Mouse (Mus musculus) gastrocnemius, postnatal 36 days (tissue): Measurements from ENCODE around the gene Zc3h10. TPM values are rescaled to one million over a fixed set of nuclear protein-coding genes. Genes with fewer than 3 reads are reported as not detected.
"Not testable (repeated sequence)": the region's sequence is repeated elsewhere in the genome, so short reads cannot be mapped to it uniquely, and the experiment has no call there.

Experiments
- DNase-seq, 2 experiments: peaks; one replicate each; pipeline ENCODE4 v3.0.0; 2022
- intact Hi-C: fragments of 180-260 bp; cut with DNase I; formaldehyde crosslinking; loops from one replicate; pipeline ENCODE4 v1.15.1; 2025
- total RNA-seq, 2 experiments: library from RNA; stranded (reverse); gene quantifications; 2 replicates each; pipeline ENCODE4 v1.2.3; 2021

The Zc3h10 gene
- total RNA-seq, 2 experiments from 2014 or later, result 3.7 to 5.3 TPM

DNA sequence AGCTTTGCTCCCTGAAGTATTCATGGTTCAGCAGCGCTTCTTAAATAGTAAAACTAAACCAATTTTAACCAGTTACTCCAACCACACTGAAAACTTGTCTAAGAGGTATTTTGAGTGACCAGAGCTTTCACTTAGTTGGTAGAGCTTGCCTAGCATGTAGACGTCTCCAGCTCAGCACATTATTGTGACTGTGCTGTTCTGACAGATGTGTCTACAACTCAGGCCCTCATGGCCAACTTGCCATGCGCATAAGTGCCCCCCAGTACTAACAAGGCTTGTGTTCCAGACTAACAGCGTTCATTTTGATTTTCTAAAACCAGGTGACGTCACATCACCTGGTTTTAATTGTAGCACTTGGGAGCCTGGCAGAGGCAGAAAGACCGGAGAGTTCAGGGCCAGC lies 9.4 kb upstream of the Zc3h10 start:
- intact Hi-C loops, result no loop called here

DNA sequence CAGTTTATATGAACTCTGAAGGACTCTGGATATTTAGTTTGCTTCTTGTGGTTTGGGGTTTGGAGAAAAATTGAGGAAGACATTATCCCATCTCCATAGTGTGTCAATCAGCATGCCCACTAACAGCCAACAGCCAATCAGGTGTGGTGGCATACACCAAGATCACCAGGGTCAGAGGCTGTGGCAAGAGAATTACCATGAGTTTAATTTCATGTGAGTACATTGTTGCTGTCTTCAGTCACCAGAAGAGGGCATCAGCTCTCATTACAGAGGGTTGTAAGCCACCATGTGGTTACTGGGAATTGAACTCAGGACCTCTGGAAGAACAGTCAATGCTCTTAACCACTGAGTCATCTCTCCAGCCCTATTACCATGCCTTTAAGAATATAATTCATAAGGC lies 8.7 kb upstream of the Zc3h10 start:
- intact Hi-C loops, result no loop called here
- no peak for DNase-seq

More for the DNA sequence above, 9.4 kb upstream of the Zc3h10 start:
- no peak for DNase-seq

DNA sequence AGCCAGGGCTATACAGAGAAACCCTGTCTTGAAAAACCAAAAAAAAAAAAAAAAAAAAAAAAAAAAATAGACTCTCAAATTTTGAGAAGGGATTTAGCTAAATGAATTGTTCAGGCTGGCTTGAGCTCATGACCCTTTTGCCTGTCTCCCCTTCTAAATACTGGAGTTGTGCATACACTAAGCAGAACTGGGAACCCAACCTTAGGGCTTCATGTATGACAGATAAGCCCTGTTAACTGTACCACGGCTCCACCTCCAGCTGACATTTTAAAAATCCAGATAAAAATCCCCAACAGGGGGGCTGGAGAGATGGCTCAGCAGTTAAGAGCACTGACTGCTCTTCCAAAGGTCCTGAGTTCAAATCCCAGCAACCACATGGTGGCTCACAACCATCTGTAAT lies 8.0 kb upstream of the Zc3h10 start:
- intact Hi-C loops, result not testable (repeated sequence)

DNA sequence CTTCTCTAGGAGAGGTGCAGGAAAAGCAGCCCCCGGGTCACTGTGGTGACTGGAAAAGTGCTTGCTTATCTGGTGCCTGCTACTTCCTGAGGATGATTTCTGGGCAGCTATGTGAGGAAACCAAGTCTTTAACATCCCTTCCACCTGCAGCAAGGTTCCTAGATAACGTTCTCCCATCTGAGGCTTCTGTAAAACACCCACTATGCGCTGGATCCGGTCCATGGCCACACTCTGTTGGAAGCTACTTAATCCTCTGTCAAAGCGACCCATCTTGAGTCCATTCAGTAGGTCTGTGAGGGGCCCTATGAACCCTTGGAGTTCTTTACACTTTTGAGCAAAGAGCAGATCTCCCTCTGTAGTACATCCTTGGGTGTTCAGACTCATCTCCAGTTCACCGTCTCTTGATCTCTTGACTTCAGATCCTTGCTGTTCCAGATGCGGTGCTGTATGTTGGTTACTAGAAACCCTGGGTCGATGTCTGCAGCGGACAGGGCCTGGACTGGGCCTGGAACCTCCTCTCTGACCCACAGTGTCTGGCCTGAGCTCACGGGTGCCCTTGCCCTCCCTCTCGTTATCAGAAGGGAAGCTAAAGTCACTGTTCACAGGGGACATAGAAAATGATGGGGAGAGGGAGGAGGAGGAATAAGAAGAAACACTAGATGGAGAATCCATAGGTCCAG lies 2.7 kb upstream of the Zc3h10 start:
- DNase-seq, intact Hi-C loops: not testable (repeated sequence)

More for the DNA sequence above, 8.0 kb upstream of the Zc3h10 start:
- DNase-seq, result not testable (repeated sequence)

DNA sequence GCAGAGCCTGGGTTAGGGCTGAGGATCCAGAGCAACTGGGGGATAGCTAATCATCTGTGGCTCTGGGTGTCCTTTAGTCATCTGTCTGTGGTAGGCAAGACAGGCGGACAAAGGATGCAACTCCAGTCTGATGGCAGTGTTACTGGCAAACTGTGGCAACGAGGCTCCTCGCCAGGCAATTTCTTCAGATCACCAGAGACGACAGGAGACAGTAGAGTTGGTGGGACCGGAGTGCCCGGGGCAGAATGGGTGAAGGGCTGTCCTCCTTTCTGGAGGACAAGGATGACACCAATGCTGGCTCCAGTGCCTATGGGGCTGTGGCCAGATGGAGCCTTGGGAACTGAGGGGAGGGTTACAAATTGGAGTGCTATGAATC lies 2.1 kb upstream of the Zc3h10 start:
- intact Hi-C loops, result loop anchor here (5.0 kb wide), 1 partner anchor 52 kb away; the partner anchor contains the start of gene Myl6b
- not testable (repeated sequence) for DNase-seq

DNA sequence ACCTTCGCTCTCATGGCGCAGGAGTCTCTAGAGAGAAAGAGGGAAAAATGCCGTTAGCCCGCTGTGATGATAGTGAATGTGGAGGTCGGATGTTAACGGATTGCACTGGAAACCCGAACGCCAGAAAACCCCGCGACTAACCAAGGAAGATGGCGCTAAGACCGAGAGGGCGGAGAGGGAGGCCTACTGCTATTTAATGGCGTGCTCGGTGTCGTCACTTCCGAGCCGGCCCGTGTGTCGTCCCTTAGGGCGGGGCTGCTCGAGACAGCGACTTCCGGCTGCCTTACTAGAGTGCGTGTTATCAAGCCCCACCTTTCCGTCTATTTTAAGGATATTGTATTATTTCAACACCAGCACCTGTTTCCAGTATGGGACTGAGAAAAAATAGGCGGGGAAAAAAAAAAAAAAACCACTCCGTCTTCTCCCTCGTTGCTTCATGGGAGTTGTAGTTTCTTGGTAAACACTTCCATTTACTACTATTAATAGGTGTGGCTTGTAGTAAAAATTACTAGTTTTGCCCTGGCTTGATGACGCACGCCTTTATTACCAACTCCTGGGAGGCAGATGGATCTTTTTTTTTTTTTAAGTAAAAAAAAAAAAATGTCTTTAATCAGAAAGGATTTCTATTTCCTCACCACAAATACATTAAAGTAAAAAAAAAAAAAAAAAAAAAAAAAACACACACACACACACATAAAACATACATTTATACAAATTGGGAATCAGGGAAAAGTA lies 1.5 kb upstream of the Zc3h10 start, which contains the start of gene Rpl41:
Rpl41 (minus strand) TSS at position 359 of the 735 bp plus-strand sequence.
- DNase-seq, result peak; percentile 83 to 89
- intact Hi-C loops, result loop anchor here (5.0 kb wide), 1 partner anchor 52 kb away; the partner anchor contains the start of gene Myl6b

DNA sequence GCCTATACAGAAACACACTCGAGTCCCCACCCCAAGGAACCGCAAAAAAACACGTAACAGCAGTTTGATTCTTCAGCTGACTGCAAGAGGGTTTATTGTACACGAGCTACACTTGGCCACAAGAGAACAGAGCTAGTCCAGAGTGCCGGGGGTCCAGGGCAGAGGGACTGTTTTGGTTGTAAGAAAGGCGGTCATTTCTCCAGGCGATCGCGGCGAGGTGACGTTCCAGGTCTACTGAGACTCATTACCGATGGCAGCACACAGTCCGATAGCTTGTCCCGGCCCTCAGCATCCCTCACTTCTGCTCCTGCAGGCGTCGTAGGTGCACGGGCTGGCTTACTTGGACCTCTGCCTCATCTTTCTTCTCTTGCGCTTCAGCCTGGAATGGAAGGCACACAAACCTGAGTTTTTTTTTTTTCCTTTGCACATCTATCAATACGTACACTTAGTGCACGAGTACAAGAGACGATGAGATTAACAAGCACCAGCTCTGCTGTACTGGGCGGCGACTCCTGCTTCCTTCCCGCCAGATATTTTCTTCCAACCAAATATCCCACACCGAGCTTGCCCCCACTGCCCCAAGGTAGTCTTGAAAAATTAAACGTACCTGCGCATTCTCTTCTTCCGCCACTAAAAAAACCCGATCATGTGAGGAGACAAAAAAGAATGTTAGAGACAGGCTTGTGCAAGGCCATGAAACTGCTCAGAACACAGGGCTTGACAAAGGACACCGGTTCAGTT lies 647 bp upstream of the Zc3h10 start:
- intact Hi-C loops, result loop anchor here (5.0 kb wide), 1 partner anchor 51 kb away; the partner anchor contains the start of gene Myl6b
- not testable (repeated sequence) for DNase-seq

DNA sequence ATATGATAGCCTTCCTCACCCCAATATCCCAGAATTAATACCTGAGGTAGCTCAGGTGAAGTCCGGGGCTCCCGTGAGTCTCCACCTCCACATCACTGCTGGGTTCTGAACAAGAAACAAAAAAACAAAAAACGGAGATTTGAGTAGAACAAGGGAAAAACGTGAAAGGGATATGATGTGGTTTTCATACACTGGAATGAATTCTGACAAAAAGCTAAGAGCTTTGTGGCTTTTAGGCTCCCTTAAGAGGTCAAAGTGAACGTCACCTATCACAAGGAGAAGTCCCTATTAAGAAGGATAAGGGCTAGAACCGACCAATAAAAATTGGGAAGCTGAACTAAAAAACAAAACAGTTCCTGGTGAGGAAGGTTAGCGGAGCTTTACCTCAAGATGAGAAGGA lies 787 bp downstream of the Zc3h10 start:
- intact Hi-C loops, result loop anchor here (5.0 kb wide), 1 partner anchor 49 kb away; the partner anchor contains the start of gene Myl6b
- no peak for DNase-seq

DNA sequence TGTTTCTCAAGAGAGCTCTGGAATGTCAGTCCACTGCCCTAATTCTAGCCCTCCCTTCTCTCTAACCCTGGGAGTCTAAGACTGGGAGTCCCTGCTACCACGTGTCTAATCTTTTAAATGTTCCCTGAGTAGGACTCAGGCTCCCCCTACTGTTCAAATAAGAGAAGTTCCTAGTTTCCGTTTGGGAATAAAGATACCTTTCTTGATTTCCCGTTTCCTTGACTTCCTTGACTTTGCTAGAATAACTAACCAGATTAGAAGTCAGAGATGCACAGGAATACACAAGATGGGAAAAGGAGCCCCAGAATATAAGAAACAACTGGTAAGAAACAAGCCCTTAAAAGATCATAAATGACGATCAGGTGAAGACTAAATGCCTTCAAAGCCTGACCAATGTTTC lies 1.2 kb downstream of the Zc3h10 start:
- no peak for DNase-seq
- intact Hi-C loops, result loop anchor here (5.0 kb wide), 1 partner anchor 49 kb away; the partner anchor contains the start of gene Myl6b

DNA sequence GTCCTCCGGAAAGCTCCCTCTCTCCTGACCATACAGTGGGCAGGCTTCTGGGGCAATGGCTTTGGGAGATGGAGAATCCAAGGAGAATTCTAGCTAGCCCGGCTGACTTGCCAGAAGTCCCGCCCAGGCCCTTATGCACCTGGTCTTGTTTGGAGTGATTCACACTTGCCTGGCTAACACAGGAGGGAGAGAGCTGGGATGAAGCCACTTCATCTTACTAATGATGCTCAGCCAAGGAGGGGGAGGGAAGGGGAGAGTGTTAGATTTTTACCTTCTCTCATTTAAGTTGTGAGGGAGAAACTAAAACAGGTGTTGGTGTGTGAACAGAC lies 2.0 kb downstream of the Zc3h10 start:
- DNase-seq, result no peak
- intact Hi-C loops, result loop anchor here (5.0 kb wide), 1 partner anchor 48 kb away; the partner anchor contains the start of gene Myl6b

DNA sequence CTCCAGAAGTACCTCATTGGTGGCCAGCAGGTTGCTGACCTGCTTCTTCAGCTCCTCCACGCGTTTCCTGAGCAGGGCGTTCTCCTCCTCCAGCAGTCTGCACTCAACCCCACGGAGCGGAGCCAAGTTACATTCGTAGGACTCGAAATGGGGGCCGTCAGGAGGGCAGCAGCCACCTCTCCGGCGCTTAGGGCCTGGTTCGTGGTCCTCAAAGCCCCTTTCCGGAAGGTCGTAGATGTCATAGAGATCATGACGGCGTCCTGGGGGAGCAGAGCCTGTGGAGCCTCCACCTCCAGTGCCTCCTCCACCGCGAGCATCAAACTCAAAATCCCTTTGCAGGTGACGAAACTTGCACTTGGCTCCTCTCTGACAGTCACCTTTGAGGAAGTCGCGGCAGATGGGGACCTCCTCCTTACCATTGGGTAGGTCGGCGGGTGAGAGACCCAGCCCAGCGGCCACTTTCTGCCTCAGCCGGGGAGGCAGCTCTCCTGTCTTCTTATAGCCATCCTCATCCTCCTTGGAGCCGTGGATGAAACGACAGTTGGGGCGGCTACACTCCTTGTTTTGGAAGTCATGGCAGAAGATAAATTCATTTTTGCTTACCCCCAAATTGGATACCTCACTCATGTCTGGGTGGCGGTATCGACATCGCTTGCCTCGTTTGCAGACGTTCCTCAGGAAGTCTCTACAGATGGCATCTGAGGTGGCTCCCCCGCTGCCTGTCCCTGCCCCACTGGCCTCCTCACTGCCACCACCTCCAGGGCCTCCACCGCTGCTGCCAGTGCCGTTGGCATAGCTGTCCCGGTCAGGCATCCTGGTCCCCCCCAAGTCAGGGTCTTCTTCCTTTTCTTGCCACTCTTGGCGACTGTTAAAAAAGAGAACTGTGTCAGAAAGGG lies 2.7 kb downstream of the Zc3h10 start:
- intact Hi-C loops, result loop anchor here (5.0 kb wide), 2 partner anchors 48 to 133 kb away; partner anchors contain the start of genes Myl6b, Nabp2 and Rnf41
- no peak for DNase-seq

DNA sequence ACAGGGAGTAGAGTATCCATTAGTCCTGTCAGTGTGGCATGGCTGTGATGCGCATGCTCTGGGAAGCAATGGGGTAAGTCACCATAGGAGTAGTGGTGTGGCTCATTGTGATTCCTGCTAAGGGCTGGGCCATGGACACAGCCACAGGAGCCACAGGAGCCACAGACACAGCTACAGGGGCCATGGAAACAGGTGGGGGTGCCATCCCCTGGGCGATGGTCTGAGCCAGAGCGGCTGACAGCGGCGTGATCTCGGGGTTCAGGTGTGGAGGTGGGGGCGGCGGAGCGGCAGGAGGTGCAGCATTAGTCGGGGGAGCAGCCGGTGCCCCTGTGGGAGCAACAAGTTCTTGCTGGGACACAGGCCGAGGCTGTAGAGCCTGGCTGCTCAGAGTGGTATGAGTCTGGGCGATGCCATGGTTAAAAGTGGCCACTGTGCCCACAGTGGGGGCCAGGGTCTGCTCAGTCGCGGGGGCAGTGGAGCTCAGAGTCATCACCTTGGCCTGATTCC lies 3.4 kb downstream of the Zc3h10 start:
- DNase-seq, result no peak
- intact Hi-C loops, result loop anchor here (5.0 kb wide), 1 partner anchor 132 kb away; the partner anchor contains the start of genes Nabp2 and Rnf41

DNA sequence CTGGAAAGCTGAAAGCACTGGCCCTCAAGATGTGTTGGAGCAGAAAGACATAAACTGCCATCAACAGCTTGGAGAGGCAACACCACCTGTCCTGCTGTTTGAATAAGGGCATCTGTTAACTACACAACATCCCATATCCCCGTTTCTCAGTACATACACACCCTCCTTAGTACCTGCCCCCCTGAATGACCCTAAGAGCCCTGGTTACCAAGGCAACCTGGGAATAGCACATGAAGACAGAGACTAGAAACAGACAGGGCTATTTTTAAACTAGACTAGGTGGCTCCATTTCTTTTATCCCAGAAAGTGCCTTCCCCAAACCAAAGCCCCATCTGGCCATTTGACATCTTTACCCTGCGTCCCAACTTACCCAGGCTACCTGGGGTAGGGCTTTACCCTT lies 4.5 kb downstream of the Zc3h10 start:
- intact Hi-C loops, result loop anchor here (5.0 kb wide), 1 partner anchor 131 kb away; the partner anchor contains the start of genes Nabp2 and Rnf41
- DNase-seq, result no peak

DNA sequence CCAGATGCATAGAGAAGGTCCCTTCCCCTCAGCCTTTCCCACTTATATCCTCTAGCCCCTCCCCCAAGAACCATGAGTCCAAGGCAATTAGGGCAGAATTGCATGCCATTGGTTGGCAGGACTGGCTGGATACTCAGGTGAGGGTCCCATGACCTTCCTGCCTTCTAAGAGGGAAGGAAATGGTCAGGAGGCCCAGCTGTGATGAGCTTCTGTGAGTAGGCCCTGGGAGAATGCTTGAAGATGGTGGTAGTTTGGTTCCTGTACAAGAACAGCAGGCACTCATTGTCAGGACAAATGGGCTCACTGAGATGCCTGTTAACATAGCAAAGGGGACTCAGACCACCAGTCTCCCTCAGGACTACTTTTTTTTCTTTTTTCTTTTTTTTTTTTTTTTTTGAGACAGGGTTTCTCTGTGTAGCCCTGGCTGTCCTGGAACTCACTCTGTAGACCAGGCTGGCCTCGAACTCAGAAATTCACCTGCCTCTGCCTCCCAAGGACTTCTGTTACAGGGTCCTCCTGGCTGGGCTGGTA lies 9.2 kb downstream of the Zc3h10 start:
- DNase-seq, result no peak
- intact Hi-C loops, result no loop called here

DNA sequence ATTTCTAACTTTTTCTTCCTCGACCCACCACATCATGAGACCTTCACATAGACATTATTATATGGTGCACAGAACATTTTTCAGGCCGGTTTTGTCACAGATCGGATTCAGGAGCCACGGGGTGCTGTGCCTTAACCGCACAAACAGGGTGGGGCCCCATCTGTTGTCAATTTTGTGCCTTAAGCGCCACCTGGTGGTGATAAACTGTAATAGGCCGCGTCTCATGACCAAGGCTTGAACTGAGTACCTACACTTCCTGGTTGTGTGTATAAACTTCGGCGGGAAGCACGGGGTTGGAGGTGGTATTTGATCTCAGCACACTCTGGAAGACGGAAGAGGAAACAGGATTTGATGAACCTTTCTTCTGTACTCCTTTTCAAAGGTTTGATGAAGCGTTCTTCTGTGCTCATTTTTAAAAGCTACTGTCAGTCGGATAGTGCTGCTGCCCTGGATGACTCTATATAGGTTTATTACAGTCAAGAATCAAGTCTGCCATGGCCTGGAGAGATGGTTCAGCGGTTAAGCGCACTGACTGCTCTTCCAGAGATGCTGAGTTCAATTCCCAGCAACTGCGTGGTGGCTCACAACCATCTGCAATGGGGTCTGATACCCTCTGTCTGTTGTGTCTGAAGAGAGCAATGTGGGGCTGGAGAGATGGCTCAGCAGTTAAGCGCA lies 11.2 kb downstream of the Zc3h10 start:
- peak; percentile 85 to 86 for DNase-seq
- intact Hi-C loops, result no loop called here

DNA sequence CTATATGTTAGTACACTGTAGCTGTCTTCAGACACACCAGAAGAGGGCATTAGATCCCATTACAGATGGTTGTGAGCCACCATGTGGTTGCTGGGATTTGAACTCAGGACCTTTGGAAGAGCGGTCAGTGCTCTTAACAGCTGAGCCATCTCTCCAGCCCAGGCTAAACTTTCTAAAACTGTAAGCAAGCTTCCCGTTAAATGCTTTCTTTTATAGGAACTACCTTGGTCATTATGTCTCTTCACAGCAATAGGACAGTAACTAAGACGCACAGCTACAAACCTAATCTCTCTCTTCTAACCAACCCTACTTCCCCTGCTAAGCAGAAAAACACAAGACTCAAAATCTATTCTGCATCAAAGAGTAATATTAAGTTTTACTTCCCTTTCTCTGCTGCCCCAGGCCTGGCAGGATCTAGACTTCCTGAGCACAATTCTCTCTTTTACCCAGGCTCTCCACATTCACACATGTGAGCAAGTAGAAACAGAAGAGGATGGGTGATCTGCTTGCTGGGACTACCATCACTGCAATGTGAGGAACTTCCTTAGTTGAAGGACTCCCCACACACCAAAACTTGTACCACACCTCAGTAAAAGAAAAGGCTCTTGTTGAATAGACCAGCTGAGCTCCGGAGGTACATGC lies 11.8 kb downstream of the Zc3h10 start:
- DNase-seq, result no peak
- intact Hi-C loops, result loop anchor here (2.0 kb wide), 2 partner anchors 15 to 77 kb away; partner anchors contain the start of gene Smarcc2

DNA sequence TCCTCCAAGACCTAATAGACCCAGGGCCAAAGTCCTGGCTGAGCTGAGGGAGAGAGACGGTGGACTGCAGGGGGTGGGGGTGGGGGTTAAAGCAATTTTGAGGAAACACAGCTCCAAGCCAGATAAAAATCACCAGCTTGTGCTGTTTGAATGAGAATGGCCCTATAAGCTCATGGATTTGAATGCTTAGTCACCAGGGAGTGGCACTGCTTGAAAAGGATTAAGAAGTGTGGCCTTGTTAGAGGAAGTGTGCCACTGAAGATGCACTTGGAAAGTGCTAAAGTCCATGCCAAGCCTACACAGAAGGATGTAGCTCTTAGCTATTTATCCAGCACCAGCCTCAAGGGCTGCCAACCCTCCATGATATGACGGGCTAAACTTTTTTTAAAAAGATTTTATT lies 12.4 kb downstream of the Zc3h10 start:
- DNase-seq, result no peak
- intact Hi-C loops, result loop anchor here (2.0 kb wide), 2 partner anchors 14 to 76 kb away; partner anchors contain the start of gene Smarcc2
